Mouse (Mus musculus): ENCODE results near the gene Fam107b.

GRCm38 (mm10) chr2:3712369-3713042 is 142.2 kb downstream of the Fam107b start:
- no peak for TF ChIP-seq CTCF (IDR thresholded peaks at IDR 0.05; ENCODE audit: insufficient read depth, low read length)
- TF ChIP-seq POLR2A (IDR thresholded peaks at IDR 0.05; ENCODE audit: borderline replicate concordance, extremely low read depth, low read depth, low read length): no peak

Data from lung, adult 2 months (tissue).